Mouse (Mus musculus) lung, embryonic 14.5 days (tissue): ENCODE measurements at regions not wholly inside any gene's neighbourhood (a gene's known extent, or its start where the extent isn't known, plus 50 kb on each side); places are given as distances from the start of the nearest gene placed in this dataset.
"Not testable (repeated sequence)": the region's sequence is repeated elsewhere in the genome, so short reads cannot be mapped to it uniquely, and the experiment has no call there.

Source experiments
- ATAC-seq: fragments of 200-750 bp; cut with Nextera tagmentation; 2 replicates; pipeline ENCODE4 v1.8.0; 2017; ENCODE audit warnings: mild to moderate bottlenecking, moderate TSS enrichment, moderate library complexity; ENCODE audit not compliant: insufficient read depth
- DNase-seq: peaks from one replicate; pipeline ENCODE4 v3.0.0-alpha.2; 2015
- H3K27ac ChIP-seq: fragments of 300-500 bp; sonication (generic); 2 replicates; pipeline ENCODE4 v1.5.1; 2014; ENCODE audit warnings: low read depth, mild to moderate bottlenecking, moderate library complexity
- H3K27me3 ChIP-seq: fragments of 300-500 bp; sonication (generic); 2 replicates; pipeline ENCODE4 v1.6.1; 2014; ENCODE audit warnings: low read length, control low read depth; ENCODE audit not compliant: insufficient read depth
- H3K36me3 ChIP-seq: fragments of 300-500 bp; sonication (generic); 2 replicates; pipeline ENCODE4 v1.6.1; 2014; ENCODE audit warnings: control low read depth; ENCODE audit not compliant: insufficient read depth
- H3K4me1 ChIP-seq: fragments of 300-500 bp; sonication (generic); 2 replicates; pipeline ENCODE4 v1.6.1; 2014; ENCODE audit warnings: antibody characterized with exemption, control low read depth; ENCODE audit not compliant: insufficient read depth
- H3K4me2 ChIP-seq: fragments of 300-500 bp; sonication (generic); 2 replicates; pipeline ENCODE4 v1.6.1; 2014; ENCODE audit warnings: mild to moderate bottlenecking
- H3K4me3 ChIP-seq: fragments of 300-500 bp; sonication (generic); 2 replicates; pipeline ENCODE4 v1.5.1; 2014; ENCODE audit warnings: low read depth, low read length
- H3K9ac ChIP-seq: fragments of 300-500 bp; sonication (generic); 2 replicates; pipeline ENCODE4 v1.6.1; 2014
- H3K9me3 ChIP-seq: fragments of 300-500 bp; sonication (generic); 2 replicates; pipeline ENCODE4 v1.6.1; 2016; ENCODE audit warnings: low read depth, low read length, control low read depth
- CTCF ChIP-seq: IDR thresholded peaks from 2 replicates; pipeline ENCODE4 v1.5.1; 2016; ENCODE audit warnings: antibody characterized with exemption, low read depth
- WGBS: fragments of 180-500 bp; shearing (Covaris S2); extraction: QIAGEN DNeasy Blood & Tissue Kit; methylation state at CpG from one replicate; pipeline ENCODE4 v1.1.7; 2014; 5-methylcytosine and 5-hydroxymethylcytosine counted together

- Histone ChIP-seq H3K4me3 (no peak overlapping the region), H3K4me2 (no peak overlapping the region), H3K4me1 (no peaks in the 10 kb centered on the region), H3K36me3 (no peaks in the 10 kb centered on the region), H3K9ac (no peak overlapping the region), H3K27me3 (no peaks in the 10 kb centered on the region), H3K9me3 (no peaks in the 10 kb centered on the region), H3K27ac (no peak overlapping the region)
- no peak for TF ChIP-seq CTCF
- DNase-seq (no peak), ATAC-seq (no peak)
- WGBS, result 0% methylated on average over 1 of the region's 1 CpGs
Measured at GRCm38 (mm10) chr3:91263540-91263939, 172.9 kb upstream of the 9130204L05Rik start.

GRCm38 (mm10) chr3:91254926-91255325 lies 164.3 kb upstream of the 9130204L05Rik start:
- peak; percentile 3 for DNase-seq
- not testable (repeated sequence) for H3K9ac ChIP-seq, H3K4me1 ChIP-seq, H3K27me3 ChIP-seq, ATAC-seq, H3K9me3 ChIP-seq, H3K36me3 ChIP-seq, H3K4me2 ChIP-seq, H3K4me3 ChIP-seq, H3K27ac ChIP-seq
- WGBS, result 67% methylated on average over 2 of the region's 2 CpGs

- WGBS, result 58% methylated on average over 3 of the region's 3 CpGs
Measured at GRCm38 (mm10) chr3:91223157-91223556, 132.6 kb upstream of the 9130204L05Rik start.

GRCm38 (mm10) chr3:91213280-91213679 lies 122.7 kb upstream of the 9130204L05Rik start:
- DNase-seq (peak; percentile 32), ATAC-seq (no peak)
- WGBS, result 83% methylated on average over 16 of the region's 16 CpGs
- no peak overlapping the region for H3K4me3 ChIP-seq
- H3K4me2 ChIP-seq, result no peak overlapping the region
- no peaks in the 10 kb centered on the region for H3K4me1 ChIP-seq
- H3K27ac ChIP-seq, result no peak overlapping the region
- no peaks in the 10 kb centered on the region for H3K27me3 ChIP-seq
- H3K36me3 ChIP-seq, result no peaks in the 10 kb centered on the region
- H3K9me3 ChIP-seq, result peaks cover 4% of the 10 kb centered on the region; the same call in 1 of the 2 replicates
- H3K9ac ChIP-seq, result no peak overlapping the region
- TF ChIP-seq CTCF, result no peak

More at GRCm38 (mm10) chr3:91223157-91223556, 132.6 kb upstream of the 9130204L05Rik start:
- Histone ChIP-seq H3K9me3 (no peaks in the 10 kb centered on the region), H3K36me3 (no peaks in the 10 kb centered on the region), H3K9ac (no peak overlapping the region), H3K27me3 (no peaks in the 10 kb centered on the region), H3K4me2 (no peak overlapping the region), H3K4me1 (no peaks in the 10 kb centered on the region), H3K4me3 (no peak overlapping the region), H3K27ac (no peak overlapping the region)
- no peak for ATAC-seq
- DNase-seq, result no peak
- no peak for TF ChIP-seq CTCF
